Comparison of ENCODE assay signal across 20 mouse cellular contexts in genomic region chr1:43186334-43186733, GRCm38 (mm10). TPM values are rescaled to one million over a fixed set of nuclear protein-coding genes. Genes with fewer than 3 reads are reported as not detected.
DNase-seq lines count a peak whose midpoint lies in the region; ATAC-seq and TF ChIP-seq lines count a peak whose summit lies in the region.
"Had no signal": no experiment of that assay in that cellular context is flagged by ENCODE, and none has a peak within 500 bp of the region (broad histone marks: within the 10 kb centered on the region; RNA-seq: fewer than 3 reads in every experiment).

No protein-coding gene starts in this region.

- H3K9me3 ChIP-seq in heart, embryonic 12.5 days (replicated peaks) = no peaks in the 10 kb centered on the region
- no peaks in the 10 kb centered on the region for H3K9me3 ChIP-seq in midbrain, embryonic 10.5 days (replicated peaks)
- H3K9me3 ChIP-seq in midbrain, embryonic 14.5 days (ENCODE audit: control insufficient read depth, low read length) = no peaks in the 10 kb centered on the region
- no peaks in the 10 kb centered on the region for H3K9me3 ChIP-seq in embryonic facial prominence, embryonic 14.5 days (ENCODE audit: control insufficient read depth, low read length)
- H3K9me3 ChIP-seq in liver, embryonic 12.5 days (replicated peaks) = no peaks in the 10 kb centered on the region
- H3K9me3 ChIP-seq: limb, embryonic 10.5 days; midbrain, embryonic 12.5 days; stomach, embryonic 15.5 days had no signal

- H3K9ac ChIP-seq in heart, adult 2 months (ENCODE audit: low read depth, low read length) = no peak overlapping the region
- H3K9ac ChIP-seq in heart, embryonic 12.5 days = no peak overlapping the region
- no peak overlapping the region for H3K9ac ChIP-seq in midbrain, embryonic 14.5 days (replicated peaks; ENCODE audit: low read length)
- no peak overlapping the region for H3K9ac ChIP-seq in embryonic facial prominence, embryonic 14.5 days (ENCODE audit: low read depth, low read length)
- H3K9ac ChIP-seq in liver, embryonic 12.5 days = no peak overlapping the region
- H3K9ac ChIP-seq: hindbrain, embryonic 14.5 days; midbrain, embryonic 12.5 days; stomach, embryonic 15.5 days had no signal

- H3K27me3 ChIP-seq in heart, adult 2 months (ENCODE audit: control insufficient read depth, insufficient read depth, low read length) = no peaks in the 10 kb centered on the region
- H3K27me3 ChIP-seq in heart, embryonic 12.5 days (replicated peaks) = no peaks in the 10 kb centered on the region
- no peaks in the 10 kb centered on the region for H3K27me3 ChIP-seq in midbrain, embryonic 10.5 days (ENCODE audit: low read depth, poor library complexity, severe bottlenecking)
- no peaks in the 10 kb centered on the region for H3K27me3 ChIP-seq in midbrain, embryonic 14.5 days (ENCODE audit: control insufficient read depth, insufficient read depth, low read length)
- H3K27me3 ChIP-seq in embryonic facial prominence, embryonic 14.5 days (replicated peaks; ENCODE audit: control insufficient read depth, insufficient read depth, low read length) = no peaks in the 10 kb centered on the region; the same call in 1 of the 2 replicates
- H3K27me3 ChIP-seq in liver, embryonic 12.5 days (replicated peaks) = no peaks in the 10 kb centered on the region
- H3K27me3 ChIP-seq: midbrain, embryonic 12.5 days; stomach, embryonic 15.5 days had no signal

- H3K36me3 ChIP-seq in heart, adult 2 months (ENCODE audit: control insufficient read depth, insufficient read depth, low read length) = peaks cover 27% of the 10 kb centered on the region
- H3K36me3 ChIP-seq in heart, embryonic 12.5 days = no peaks in the 10 kb centered on the region
- no peaks in the 10 kb centered on the region for H3K36me3 ChIP-seq in midbrain, embryonic 10.5 days
- no peaks in the 10 kb centered on the region for H3K36me3 ChIP-seq in midbrain, embryonic 14.5 days (ENCODE audit: control insufficient read depth, insufficient read depth, low read length)
- no peaks in the 10 kb centered on the region for H3K36me3 ChIP-seq in embryonic facial prominence, embryonic 14.5 days (ENCODE audit: control insufficient read depth, insufficient read depth, low read length)
- H3K36me3 ChIP-seq in liver, embryonic 12.5 days = no peaks in the 10 kb centered on the region
- H3K36me3 ChIP-seq: limb, embryonic 10.5 days; midbrain, embryonic 12.5 days; stomach, embryonic 15.5 days had no signal

- TF ChIP-seq POLR2A in heart, adult 2 months (IDR thresholded peaks at IDR 0.05; ENCODE audit: insufficient read depth, low read depth, low read length) = peak; percentile 31; the same call in 1 of the 2 replicates

- no peak for TF ChIP-seq CTCF in heart, adult 2 months (IDR thresholded peaks at IDR 0.05)

- no peak overlapping the region for H3K4me2 ChIP-seq in heart, embryonic 12.5 days
- no peak overlapping the region for H3K4me2 ChIP-seq in midbrain, embryonic 14.5 days (ENCODE audit: low read length)
- H3K4me2 ChIP-seq in embryonic facial prominence, embryonic 14.5 days (ENCODE audit: low read depth, low read length) = no peak overlapping the region
- no peak overlapping the region for H3K4me2 ChIP-seq in liver, embryonic 12.5 days
- H3K4me2 ChIP-seq: hindbrain, embryonic 14.5 days; midbrain, embryonic 12.5 days; stomach, embryonic 15.5 days had no signal

- peak; percentile 63; the same call in 1 of the 2 replicates for TF ChIP-seq EP300 in heart, adult 2 months (IDR thresholded peaks at IDR 0.05; ENCODE audit: insufficient read depth, low read depth, low read length)

- 28% methylated on average over 7 of the region's 7 CpGs for WGBS in heart, adult 2 months
- WGBS in heart, embryonic 12.5 days = 29% methylated on average over 7 of the region's 7 CpGs
- 7% methylated on average over 7 of the region's 7 CpGs for WGBS in midbrain, embryonic 10.5 days
- whole genome bisulfite sequencing in midbrain, embryonic 14.5 days = 4% methylated on average over 7 of the region's 7 CpGs
- WGBS in embryonic facial prominence, embryonic 14.5 days = 19% methylated on average over 7 of the region's 7 CpGs
- WGBS in liver, embryonic 12.5 days (ENCODE audit: insufficient replicate concordance) = 38% methylated on average over 7 of the region's 7 CpGs

- H3K4me1 ChIP-seq in heart, adult 2 months (ENCODE audit: control insufficient read depth, insufficient read depth, low read length) = no peaks in the 10 kb centered on the region; the same call in 1 of the 2 replicates
- peaks cover 26% of the 10 kb centered on the region for H3K4me1 ChIP-seq in heart, embryonic 12.5 days (replicated peaks)
- H3K4me1 ChIP-seq in midbrain, embryonic 10.5 days = peaks cover 17% of the 10 kb centered on the region
- no peaks in the 10 kb centered on the region for H3K4me1 ChIP-seq in midbrain, embryonic 14.5 days (ENCODE audit: control insufficient read depth, insufficient read depth, low read length)
- H3K4me1 ChIP-seq in embryonic facial prominence, embryonic 14.5 days (ENCODE audit: control insufficient read depth, insufficient read depth, low read length) = no peaks in the 10 kb centered on the region
- H3K4me1 ChIP-seq in liver, embryonic 12.5 days = no peaks in the 10 kb centered on the region
- H3K4me1 ChIP-seq: limb, embryonic 10.5 days; midbrain, embryonic 12.5 days; stomach, embryonic 15.5 days had no signal

- no peak overlapping the region for H3K4me3 ChIP-seq in heart, adult 2 months
- no peak overlapping the region for H3K4me3 ChIP-seq in heart, embryonic 12.5 days
- no peak overlapping the region for H3K4me3 ChIP-seq in midbrain, embryonic 10.5 days
- no peak overlapping the region for H3K4me3 ChIP-seq in midbrain, embryonic 14.5 days (replicated peaks; ENCODE audit: low read depth, low read length)
- no peak overlapping the region for H3K4me3 ChIP-seq in embryonic facial prominence, embryonic 14.5 days (ENCODE audit: low read depth, low read length)
- H3K4me3 ChIP-seq in liver, embryonic 12.5 days = no peak overlapping the region
- H3K4me3 ChIP-seq: limb, embryonic 10.5 days; midbrain, embryonic 12.5 days; stomach, embryonic 15.5 days had no signal

- H3K27ac ChIP-seq in heart, adult 2 months = no peak overlapping the region
- no peak overlapping the region for H3K27ac ChIP-seq in heart, embryonic 12.5 days (ENCODE audit: poor library complexity, severe bottlenecking)
- H3K27ac ChIP-seq in midbrain, embryonic 10.5 days (replicated peaks) = peak overlapping the region; percentile 57
- no peak overlapping the region for H3K27ac ChIP-seq in midbrain, embryonic 14.5 days (replicated peaks; ENCODE audit: low read depth, low read length)
- no peak overlapping the region for H3K27ac ChIP-seq in embryonic facial prominence, embryonic 14.5 days (replicated peaks; ENCODE audit: low read depth, low read length)
- H3K27ac ChIP-seq in liver, embryonic 12.5 days = no peak overlapping the region
- H3K27ac ChIP-seq: hindbrain, embryonic 14.5 days; limb, embryonic 10.5 days; macrophage; midbrain, embryonic 12.5 days; stomach, embryonic 15.5 days had no signal

- H3K79me2 ChIP-seq in heart, adult 2 months (replicated peaks; ENCODE audit: control insufficient read depth, insufficient read depth, low read length) = no peaks in the 10 kb centered on the region; the same call in 1 of the 2 replicates

- intact Hi-C loops in heart, adult 2 months (cut with DNase I) = no loop called here

- ATAC-seq in heart, embryonic 12.5 days (ENCODE audit: insufficient number of reproducible peaks, low FRiP score) = no peak
- no peak for ATAC-seq in midbrain, embryonic 14.5 days (ENCODE audit: low FRiP score, low TSS enrichment)
- ATAC-seq in embryonic facial prominence, embryonic 14.5 days (ENCODE audit: low read depth) = peak; percentile 63; the same call in 1 of the 2 replicates
- ATAC-seq in liver, embryonic 12.5 days = no peak
- ATAC-seq: inflammation-experienced regulatory T-cells, adult 6 months had no signal

- no peak for DNase-seq in heart, adult 2 months
- DNase-seq in midbrain, embryonic 10.5 days (ENCODE audit: low spot score) = peak; percentile 37
- no peak for DNase-seq in midbrain, embryonic 14.5 days
- DNase-seq in embryo, embryonic 10.5 days (ENCODE audit: low spot score) = peak; percentile 52
- DNase-seq in embryonic facial prominence, embryonic 14.5 days (ENCODE audit: low spot score) = no peak
- DNase-seq in right cerebral cortex, adult 18-20 months = no peak
- DNase-seq: adrenal gland, adult 2 months; cerebellum, adult 11 months; cerebellum, adult 9-11 months; kidney, adult 18-20 months; liver; thymus, postnatal 25 days had no signal

RNA-seq across cellular contexts. Expression of gene Fhl2, which starts 10.4 kb away (rescaled TPM):
- total RNA-seq in heart, adult 2 months (2021) = 1,000 to 10,000 TPM; 1,721 to 1,764 TPM
- polyA plus RNA-seq in heart, adult 2 months (2012; rRNA removed) = 1,853 and 3,161 TPM in 2 replicates
- polyA plus RNA-seq in heart, embryonic 12.5 days (2016; fragmentation: Nextera tagmentation; extraction: Ambion mirVana) = 203 and 205 TPM in 2 replicates
- 6.8 and 7.1 TPM in 2 replicates for polyA plus RNA-seq in midbrain, embryonic 10.5 days (2016; fragmentation: Nextera tagmentation; extraction: Ambion mirVana)
- 17.4 and 18.5 TPM in 2 replicates for polyA plus RNA-seq in midbrain, embryonic 14.5 days (2014; fragmentation: Nextera tagmentation; extraction: Ambion mirVana)
- 24.3 and 29.7 TPM in 2 replicates for polyA plus RNA-seq in embryonic facial prominence, embryonic 14.5 days (2014; fragmentation: Nextera tagmentation; extraction: Ambion mirVana)
- 5.6 and 6.0 TPM in 2 replicates for polyA plus RNA-seq in liver, embryonic 12.5 days (2016; fragmentation: Nextera tagmentation; extraction: Ambion mirVana)
- polyA plus RNA-seq: macrophage had no signal

Comparison
In these comparisons a context has a peak if more than half of its experiments do, and no peak if none do; other contexts are left out.
1. DNase-seq: peak in midbrain, embryonic 10.5 days (single experiment) and embryo, embryonic 10.5 days (single experiment); none in heart, adult 2 months (0 of 2), midbrain, embryonic 14.5 days (single experiment), embryonic facial prominence, embryonic 14.5 days (single experiment) and right cerebral cortex, adult 18-20 months (single experiment).